Mouse (Mus musculus) spleen, adult 12 weeks (tissue): Measurements from ENCODE around the gene Susd6.

Experiments
- DNase-seq: peaks from one replicate; pipeline ENCODE4 v3.0.0; 2022; ENCODE audit warnings: low spot score

Gene Susd6

GRCm38 (mm10) chr12:80838787-80839186 lies 48.5 kb downstream of the Susd6 start:
- DNase-seq = no peak

GRCm38 (mm10) chr12:80839631-80840030 lies 49.3 kb downstream of the Susd6 start:
- no peak for DNase-seq

DNA sequence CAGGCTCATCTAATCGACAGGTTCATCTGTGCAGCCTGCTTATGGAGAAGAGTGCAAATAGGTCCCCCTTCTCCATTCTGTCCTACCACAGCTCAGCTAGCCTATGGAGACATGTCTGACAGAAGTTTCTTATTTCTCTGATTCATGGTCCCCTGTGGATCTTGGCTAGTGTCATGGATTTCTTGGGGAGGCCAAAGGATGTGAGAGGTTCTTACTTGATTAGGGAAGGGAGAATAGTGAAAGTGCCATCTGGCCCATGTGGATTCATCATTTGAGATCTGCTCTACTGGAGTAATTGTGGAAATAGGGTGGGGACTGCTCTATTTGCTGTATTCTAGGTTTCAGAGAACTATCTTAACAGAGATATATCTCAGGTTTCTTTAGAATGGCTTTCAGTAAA lies 51.3 kb downstream of the Susd6 start:
- DNase-seq = no peak

GRCm38 (mm10) chr12:80842609-80843008 lies 52.3 kb downstream of the Susd6 start:
- no peak for DNase-seq

DNA sequence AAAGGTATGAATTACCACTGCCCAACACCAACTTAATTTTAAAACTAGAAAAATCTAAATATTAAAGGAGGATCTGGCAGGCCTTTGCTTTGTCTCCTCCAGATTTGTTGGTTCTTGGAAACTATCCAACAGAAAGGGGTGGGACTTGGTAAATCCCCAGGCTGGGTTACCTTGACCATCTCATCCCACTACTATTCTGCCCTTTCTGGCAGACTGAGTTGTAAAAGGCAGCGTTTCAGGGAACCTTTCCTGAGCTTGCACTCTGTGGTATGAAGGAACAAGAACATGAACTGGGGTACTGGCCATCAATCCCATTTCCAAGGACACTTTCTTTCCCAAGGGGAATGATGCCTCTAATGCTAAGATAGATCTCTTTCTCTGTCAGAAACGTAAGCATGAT lies 52.9 kb downstream of the Susd6 start:
- no peak for DNase-seq

DNA sequence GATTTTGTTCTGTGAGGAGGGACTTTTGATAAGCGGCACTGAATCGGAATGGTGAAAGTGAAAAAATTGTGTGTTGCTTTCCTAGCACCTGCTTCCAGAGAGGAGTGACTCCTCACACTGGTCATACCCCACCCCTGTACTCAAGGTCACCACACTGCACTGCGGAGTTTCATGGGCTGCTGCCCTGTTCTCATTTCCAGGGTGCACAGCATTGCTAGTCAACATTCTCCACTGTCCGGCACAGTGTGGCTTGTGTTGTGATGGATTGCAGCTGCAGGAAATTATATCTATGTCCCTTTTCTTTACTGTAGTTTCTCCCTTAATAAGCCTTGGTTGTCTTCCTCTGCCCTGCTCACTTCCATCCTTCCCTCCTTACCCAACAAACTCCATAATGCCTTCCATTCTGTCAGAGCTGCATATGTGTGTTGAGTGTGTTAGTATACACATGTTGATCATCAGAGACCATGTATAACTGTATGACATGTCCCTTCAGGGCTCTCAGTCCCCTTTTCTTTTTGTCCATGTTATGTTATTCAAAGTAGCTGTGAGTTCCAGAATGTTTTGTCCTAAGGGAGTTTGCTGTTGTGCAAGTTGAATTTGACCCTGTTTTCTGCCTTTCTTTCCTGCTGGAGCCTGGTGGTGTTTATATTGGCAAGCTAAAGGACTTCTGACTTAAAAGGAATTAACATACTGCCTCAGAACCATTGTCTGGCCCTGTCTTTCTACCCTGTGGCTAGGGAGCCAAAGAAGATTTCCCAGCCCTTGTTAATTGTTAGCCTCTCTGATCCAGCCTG lies 53.5 kb downstream of the Susd6 start:
- DNase-seq = no peak

DNA sequence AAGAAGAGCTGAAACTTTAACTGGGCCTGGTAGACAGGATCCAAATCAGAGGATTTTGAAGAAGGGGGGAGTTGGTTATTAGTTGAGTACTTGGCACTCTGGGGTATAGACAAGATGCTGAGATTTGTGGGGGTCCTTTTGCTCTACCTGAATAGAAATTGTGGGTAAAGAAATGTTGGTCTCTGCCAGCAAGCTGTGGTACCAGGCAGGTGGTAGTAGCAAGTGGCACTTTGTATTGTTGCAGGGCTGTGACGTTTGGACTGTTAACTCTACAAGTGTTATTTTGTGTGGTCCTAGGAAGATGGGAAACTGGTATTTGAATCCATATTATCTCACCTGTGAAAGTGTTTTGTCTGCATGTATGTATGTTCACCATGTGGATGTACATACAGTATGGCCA lies 55.6 kb downstream of the Susd6 start:
- no peak for DNase-seq

GRCm38 (mm10) chr12:80846861-80847268 lies 56.6 kb downstream of the Susd6 start:
- DNase-seq = no peak

DNA sequence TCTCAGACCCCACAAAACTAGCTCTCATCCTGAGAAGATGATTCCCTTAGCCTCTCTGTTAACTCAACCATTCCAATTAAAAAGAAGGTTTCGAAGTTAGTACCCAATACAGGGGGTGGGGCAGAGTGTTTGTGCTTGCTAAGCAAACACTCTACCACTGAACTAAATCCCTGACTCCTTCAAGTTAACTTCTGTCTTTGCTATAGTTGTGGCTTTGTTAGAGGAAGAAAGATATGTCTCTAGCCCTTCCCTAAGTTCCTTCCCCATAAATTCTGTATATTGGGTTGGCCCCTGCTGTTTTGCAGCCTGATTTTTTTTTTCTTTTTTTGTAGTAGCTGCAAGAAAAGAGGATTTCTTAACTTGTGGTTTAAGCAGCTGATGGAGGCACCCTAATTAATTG lies 61.7 kb downstream of the Susd6 start:
- no peak for DNase-seq

GRCm38 (mm10) chr12:80853737-80854136 lies 63.4 kb downstream of the Susd6 start:
- no peak for DNase-seq

DNA sequence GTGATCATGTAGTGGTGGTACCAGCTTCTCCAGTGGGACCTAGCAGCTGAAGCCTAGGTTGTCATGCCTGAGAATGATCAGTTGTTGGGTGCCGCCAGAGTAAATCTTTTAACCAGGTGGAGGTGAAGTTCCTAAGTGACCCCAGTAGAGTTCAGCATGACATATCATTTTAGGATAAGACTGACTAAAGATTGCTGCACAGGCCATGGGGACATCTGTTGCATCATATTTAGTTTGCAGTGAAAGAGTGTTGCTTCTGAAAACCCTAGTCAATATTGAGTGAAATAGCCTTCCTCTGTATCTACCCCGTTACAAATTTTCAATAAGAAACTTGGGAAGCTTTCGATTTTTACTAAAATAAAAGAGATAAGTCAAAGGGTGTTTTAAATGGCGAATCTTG lies 64.4 kb downstream of the Susd6 start:
- DNase-seq = no peak

DNA sequence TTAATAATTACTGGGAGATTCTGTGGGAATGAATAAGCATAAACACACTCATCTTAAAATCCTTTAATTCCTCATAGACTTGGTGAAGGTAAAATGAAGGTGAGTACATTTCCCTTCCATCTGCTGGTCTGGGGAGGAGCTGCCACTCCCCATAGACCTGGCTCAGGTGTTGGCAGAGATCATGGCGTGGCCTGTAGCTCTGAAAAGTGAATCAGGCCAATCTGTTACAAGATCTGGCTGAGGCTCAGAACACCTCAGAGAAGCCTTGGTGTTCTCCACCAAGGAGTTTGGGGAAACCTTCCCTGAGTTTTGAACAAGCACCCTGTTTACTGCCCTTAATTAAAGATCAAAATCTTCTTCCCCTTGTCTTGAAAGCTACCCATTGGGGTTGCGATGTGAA lies 64.8 kb downstream of the Susd6 start:
- DNase-seq = no peak

DNA sequence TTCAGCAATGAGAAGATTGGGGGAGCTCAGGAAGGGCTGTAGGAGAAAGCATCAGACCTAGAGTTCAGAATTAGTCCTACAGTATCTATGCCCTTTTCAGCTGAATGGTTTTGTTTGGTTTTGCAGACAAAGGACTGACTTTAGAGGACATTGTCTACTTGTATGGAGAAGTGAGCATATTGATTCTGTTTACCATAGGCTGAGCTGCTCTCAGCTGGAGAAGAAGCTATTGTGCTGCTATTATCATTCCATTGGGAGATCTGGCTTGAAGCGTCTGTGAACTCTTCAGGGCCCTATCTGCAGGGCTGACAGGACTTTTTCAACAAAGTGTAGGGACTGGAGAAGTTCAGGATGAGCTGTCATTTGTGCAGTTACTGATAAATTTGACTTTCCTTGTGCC lies 65.3 kb downstream of the Susd6 start:
- DNase-seq = no peak

- DNase-seq = no peak
These were observed 67.5 kb downstream of the Susd6 start for GRCm38 (mm10) chr12:80857636-80858293.

- DNase-seq = no peak
These were observed 68.0 kb downstream of the Susd6 start for GRCm38 (mm10) chr12:80858307-80858706.

- no peak for DNase-seq
These were observed 71.6 kb downstream of the Susd6 start for GRCm38 (mm10) chr12:80861916-80862315.

GRCm38 (mm10) chr12:80863370-80863769 lies 73.1 kb downstream of the Susd6 start:
- no peak for DNase-seq

GRCm38 (mm10) chr12:80865175-80865574 lies 74.9 kb downstream of the Susd6 start:
- no peak for DNase-seq

GRCm38 (mm10) chr12:80866023-80866422 lies 75.7 kb downstream of the Susd6 start:
- DNase-seq = no peak

GRCm38 (mm10) chr12:80867083-80867482 lies 76.8 kb downstream of the Susd6 start:
- DNase-seq = no peak

DNA sequence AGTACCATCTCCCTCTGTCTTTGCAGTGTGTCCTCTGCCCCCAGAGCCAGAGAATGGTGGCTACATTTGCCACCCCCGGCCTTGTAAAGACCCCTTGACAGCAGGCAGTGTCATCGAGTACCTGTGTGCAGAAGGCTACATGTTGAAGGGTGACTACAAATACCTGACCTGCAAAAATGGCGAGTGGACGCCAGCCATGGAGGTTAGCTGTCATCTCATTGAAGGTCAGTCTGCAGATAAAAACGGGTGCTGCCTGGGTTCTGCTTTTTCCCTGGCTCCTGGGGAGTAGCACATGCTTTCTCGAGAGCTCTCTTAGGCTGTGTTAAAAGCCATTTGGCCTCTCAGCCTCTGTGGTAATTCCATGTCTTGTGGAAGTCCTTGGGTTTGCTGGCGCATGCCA lies 78.1 kb downstream of the Susd6 start:
- DNase-seq = no peak

DNA sequence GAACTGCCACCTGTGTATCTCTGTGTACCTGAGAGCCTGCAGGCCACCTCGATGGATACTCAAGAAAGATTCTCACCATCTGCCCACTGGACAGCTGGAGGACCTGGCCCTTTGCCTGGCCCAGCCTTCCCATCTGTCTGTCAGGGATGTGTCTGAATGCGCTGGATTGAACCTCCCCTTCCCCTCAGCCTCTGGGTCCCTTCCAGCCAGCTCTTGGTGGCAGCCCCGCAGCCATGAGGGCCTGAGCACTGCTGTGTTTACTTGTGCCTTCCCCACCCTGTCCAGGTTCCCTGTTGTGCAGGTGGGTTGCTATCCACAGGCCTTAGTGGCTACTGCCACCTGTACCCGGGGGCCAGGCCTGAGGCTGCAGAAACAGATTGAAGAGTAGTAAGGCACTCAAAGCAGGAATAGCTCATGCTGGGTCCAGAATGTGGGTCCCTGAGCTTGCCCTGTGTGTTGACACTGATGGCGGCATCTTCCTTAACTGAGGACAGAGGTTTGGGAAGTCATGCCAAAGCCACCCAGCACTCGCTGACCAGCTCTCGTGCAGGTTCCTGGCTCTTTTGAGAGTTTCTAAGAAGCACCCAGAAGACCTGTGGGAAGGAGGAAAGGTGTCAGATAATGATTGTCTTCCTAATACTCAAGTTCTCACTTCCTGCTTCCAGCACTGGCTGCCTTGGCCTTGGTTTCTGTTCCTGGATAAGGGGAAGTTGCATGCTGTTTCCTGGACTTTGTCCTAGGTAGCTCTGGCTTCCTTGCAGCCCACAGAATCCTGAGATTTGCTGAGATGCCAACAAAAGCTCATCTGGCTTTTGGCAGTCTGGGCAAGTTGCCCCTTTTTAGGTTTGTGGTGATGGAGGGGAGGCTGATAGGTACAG lies 87.1 kb downstream of the Susd6 start:
- no peak for DNase-seq

- DNase-seq = no peak
These were observed 87.8 kb downstream of the Susd6 start for GRCm38 (mm10) chr12:80878093-80878430.
